Mouse (Mus musculus): ENCODE data around the gene Rab35.

Rab35 gene

DNA sequence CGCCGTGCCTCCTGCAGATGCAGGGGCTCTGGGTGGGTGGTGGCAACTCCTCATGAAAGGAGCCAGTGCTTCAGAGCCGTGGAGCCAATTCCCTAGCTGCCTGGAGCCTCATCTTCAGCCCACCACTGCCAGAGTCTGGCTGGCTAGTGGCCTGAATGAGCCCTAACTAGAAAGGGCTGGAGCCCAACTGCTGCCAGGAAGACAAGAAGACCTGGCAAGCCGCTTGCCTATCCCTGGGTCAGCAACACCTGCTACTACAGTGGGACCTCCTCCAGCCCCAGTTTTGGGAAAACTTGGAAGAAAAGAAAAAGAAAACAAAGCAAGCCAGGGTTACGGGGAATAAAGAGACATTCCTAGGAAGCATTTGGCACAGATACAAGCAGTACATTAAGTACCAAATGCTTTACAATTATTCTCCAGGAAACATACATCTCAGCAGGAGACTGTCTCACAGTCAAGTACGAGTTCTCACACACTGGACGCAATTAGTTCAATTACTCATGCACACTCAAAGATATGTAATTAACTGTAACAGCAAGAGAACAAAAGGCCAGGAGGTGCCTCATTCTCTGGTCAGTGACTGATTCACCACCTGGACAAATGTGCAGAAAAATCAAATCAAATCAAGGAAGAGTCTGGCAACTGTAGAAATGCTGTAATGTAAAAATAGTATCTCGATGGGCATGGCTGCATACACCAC is 34.8 kb downstream of the Rab35 start:
- no peak for TF ChIP-seq GATA4 (IDR thresholded peaks at IDR 0.05; ENCODE audit: insufficient replicate concordance, low read length)

DNA sequence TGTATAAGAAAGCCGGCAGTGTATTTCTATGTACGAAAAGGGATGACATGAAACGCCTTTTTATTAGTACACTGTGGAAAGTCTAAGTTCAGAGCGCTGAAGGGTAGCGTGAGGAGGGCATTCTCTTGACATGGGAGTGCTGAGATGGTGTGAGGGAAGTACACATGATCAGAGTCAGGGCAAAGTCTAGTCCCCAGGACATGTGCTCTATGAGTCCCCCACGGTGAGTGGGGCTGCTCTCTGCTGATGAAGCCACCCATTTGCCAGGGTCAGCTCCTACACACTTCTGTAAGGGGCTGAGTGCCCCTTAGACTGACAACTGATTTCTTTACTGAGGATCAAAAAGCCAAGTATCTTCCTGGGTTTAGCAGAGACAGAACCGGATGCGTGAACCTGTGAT is 35.5 kb downstream of the Rab35 start:
- no peak for TF ChIP-seq GATA4 (IDR thresholded peaks at IDR 0.05; ENCODE audit: insufficient replicate concordance, low read length)

DNA sequence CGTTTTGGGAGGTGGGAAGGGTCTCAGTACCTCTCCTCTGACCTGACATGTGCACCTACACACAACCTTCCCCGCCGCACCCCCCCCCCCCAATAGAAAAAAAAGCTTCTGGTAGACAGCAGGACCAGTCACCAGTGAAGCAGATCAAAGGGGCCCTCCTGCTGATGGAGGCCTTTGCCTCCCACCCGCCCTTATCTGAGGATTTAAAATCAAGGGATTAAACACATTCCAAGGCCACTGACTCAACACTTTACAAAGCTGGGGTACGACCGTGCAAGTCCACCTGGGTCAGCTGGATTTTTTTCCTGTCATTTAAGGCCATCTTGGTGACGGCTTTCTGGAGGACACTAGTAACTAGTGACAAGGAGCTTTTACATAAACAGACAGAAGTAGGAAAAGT is 36.2 kb downstream of the Rab35 start:
- TF ChIP-seq GATA4 (IDR thresholded peaks at IDR 0.05; ENCODE audit: insufficient replicate concordance, low read length) = no peak

DNA sequence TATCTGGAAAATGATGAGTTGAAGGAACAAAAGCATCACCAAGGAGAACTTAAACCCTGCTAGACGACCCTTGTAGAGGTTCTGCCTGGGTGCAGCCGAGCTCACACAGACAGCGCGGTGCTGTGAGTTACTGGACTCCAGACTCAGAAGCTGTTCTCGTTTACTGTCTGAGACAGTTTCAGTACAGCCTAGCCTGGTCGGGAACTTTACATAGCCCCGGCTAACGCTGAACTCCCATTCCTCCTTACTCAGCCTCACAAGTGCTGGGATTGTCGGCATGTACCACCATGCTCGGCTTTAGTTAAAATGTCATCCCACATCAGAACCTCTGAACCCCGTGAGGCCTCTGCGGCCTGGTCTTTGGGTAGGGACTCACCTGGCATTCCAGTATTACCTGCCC is 37.3 kb downstream of the Rab35 start:
- no peak for TF ChIP-seq GATA4 (IDR thresholded peaks at IDR 0.05; ENCODE audit: insufficient replicate concordance, low read length)

DNA sequence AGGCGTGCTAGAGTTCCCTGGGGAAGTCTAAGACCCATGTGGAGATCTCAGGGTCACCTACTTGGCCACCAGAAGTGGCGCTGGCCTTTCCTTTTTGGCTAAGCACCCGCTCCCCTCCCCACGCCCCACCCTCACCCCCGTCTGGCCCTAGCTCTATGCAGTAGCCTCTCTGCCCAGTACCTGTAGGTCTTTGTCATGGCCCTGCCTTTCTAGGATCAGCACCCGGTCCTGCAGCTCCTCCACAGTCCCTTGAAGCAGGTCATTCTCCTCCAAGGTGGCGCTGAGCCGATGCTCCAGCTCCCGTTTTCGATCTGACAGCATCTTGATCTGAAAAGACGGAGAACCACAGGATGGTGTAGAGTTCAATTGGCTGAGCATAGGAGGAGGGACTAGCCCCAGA is 38.3 kb downstream of the Rab35 start:
- no peak for TF ChIP-seq GATA4 (IDR thresholded peaks at IDR 0.05; ENCODE audit: insufficient replicate concordance, low read length)

DNA sequence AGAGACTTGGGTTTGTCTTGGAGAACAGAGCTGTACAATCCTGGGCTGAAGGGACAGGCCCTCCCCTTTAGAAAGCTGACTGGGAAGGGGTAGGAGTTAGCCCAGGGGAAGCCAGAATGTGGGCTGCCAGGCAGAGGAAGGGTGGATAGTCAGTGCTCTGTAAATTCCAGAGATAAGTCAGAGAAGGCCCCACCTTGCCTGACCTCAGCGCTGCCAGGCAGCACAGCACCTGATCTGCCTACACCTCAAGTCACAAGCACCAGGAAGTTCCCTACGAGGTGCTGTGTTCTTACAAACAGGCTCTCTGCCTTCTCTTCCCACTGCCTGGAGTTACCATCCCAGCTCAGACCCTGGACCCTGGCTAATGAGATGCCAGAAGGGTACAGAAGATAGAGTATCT is 38.7 kb downstream of the Rab35 start:
- TF ChIP-seq GATA4 (IDR thresholded peaks at IDR 0.05; ENCODE audit: insufficient replicate concordance, low read length) = no peak

DNA sequence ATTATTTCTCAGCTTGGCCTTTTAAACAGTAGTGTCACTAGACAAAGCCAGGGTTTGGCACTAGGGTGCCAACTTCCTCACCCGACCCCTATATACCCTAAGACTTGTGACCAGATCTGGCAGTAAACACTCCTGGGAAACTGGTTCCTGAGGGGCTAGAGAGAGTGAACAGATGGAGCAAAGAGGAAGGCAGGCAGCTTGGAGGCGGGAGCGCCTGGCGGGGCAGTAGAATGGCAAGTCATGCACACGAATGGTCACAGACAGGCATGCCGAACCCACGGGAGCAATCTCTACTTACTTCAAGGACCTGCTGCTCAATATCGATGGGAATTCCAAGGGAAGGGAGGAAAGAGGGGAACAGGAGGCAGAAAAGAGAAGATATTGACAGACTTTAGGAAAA is 40.1 kb downstream of the Rab35 start:
- TF ChIP-seq GATA4 (IDR thresholded peaks at IDR 0.05; ENCODE audit: insufficient replicate concordance, low read length) = no peak

DNA sequence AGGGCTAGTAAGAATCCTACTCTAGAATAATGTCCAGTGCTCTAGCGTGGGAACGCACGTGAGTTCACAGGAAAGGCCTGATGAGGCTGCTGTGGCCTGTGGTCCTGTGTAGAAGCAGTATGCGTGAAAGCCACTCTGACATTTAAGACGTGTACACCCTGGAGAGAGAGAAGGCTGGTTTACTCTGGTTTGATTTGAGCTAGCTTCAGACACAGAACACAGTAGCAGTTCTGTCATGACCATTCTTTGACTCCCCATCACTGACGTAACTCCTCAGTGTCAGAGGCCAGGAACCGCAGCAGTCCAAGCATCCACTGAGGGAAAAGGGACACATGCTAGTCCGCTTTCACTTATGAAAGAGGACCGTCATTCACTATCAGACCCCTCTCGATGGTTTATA is 53.4 kb downstream of the Rab35 start:
- no peak for TF ChIP-seq GATA4 (IDR thresholded peaks at IDR 0.05; ENCODE audit: insufficient replicate concordance, low read length)

DNA sequence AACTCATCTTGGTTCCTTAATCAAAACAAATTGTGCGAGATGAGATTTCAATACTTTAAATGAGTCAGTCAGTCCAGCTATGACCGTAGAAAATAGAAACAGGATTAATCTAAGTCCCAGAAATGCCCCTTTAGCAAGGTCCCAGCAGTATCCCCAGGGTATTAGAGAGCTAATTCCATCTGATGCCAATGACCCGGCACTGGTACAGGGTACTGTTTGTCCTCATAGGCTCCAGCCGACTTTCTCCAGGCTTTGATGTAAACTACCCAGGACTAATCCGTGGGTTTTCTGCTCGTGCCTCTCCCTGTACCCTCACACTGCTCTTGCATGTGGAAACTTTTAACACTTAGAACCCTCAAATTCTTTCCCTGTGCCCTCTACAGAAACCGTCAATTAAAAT is 55.0 kb downstream of the Rab35 start:
- TF ChIP-seq GATA4 (IDR thresholded peaks at IDR 0.05; ENCODE audit: insufficient replicate concordance, low read length) = no peak

DNA sequence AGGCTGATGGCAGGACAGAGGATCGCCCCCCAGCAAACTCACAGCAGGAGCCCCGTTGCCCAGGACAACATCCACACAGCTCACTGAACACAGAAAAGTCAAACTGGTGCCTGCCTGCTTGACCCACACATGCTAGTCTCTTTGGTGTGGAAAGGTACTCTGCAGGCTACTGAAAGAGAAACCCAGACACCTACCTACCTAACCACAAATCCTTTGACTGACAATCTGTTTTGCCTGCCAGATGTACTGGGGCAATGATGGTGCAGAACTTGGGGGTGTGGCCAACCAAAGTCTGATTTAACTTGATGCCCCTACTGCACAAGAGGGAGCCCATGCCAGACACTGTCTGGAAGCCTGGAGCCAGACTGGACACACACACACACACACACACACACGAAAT is 61.6 kb downstream of the Rab35 start:
- no peak for TF ChIP-seq GATA4 (IDR thresholded peaks at IDR 0.05; ENCODE audit: insufficient replicate concordance, low read length)

DNA sequence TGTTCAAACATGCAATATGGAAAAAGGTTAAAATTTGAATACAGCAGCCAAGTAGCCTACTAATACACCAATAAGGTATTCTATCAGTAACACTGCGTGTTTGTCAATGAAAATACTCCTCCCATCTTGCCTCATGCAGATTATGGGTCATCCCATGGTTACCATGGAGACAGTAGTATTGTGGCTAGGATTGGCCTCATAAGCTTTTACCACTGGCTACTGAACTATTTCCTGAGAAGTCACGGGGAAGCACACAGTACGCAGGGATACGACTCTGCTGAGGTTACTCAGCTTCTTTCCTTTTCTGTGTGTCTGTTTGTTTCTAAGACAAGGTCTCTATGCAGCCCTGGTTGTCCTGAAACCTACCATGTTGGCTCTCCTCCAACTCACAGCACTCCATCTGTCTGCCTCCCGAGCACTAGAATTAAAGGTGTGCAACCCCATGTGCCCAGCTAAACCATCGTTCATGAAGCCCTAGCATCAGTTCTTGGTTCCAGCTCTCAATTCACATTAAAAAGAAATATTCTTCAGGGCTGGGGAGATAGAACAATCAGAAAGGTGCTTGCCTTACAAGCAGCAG is 63.6 kb downstream of the Rab35 start:
- no peak for TF ChIP-seq GATA4 (IDR thresholded peaks at IDR 0.05; ENCODE audit: insufficient replicate concordance, low read length)

DNA sequence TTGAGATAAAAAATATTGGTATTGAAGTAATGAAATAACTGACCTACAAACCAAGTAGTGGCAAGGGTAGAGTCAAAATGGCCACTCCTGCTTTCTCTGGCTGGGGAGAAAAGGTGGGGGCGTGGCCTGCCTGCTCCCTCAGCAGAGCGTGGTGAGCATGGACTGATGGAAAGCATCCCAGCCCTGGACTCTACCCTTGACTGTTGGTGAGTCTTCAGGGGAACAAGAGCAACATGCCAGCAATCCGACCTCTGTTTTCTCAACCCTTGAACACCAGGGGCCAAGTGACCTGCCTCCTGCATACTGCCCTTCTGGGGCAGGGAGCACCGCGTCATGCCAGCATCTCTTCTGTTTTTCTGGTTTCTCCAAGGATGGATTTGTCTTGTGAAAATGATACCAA is 65.1 kb downstream of the Rab35 start:
- no peak for TF ChIP-seq GATA4 (IDR thresholded peaks at IDR 0.05; ENCODE audit: insufficient replicate concordance, low read length)
